Mouse (Mus musculus): Measurements from ENCODE around the gene Zfp729b.
A peak's percentile ranks its signal among the peaks of the same experiment; 100 is the strongest.

Gene Zfp729b

GRCm38 (mm10) chr13:67609066-67609876 lies at the start of gene Zfp729b:
Gene Zfp729b, minus strand, starts transcription at chr13:67609707.
- DNase-seq (ENCODE audit: low read depth, low spot score): peak; percentile 86

GRCm38 (mm10) chr13:67652496-67652895 lies 43.0 kb upstream of the Zfp729b start:
- DNase-seq (ENCODE audit: low read depth, low spot score): no peak

GRCm38 (mm10) chr13:67637294-67638007 lies 27.9 kb upstream of the Zfp729b start, which contains the start of the genes Gm49345 and Zfp729a:
Gene Gm49345, minus strand, starts transcription at chr13:67637769.
Gene Zfp729a, minus strand, starts transcription at chr13:67637791.
- DNase-seq (ENCODE audit: low read depth, low spot score): peak; percentile 92

- DNase-seq (ENCODE audit: low read depth, low spot score): no peak
Measured at GRCm38 (mm10) chr13:67610108-67610507, 601 bp upstream of the Zfp729b start.

- DNase-seq (ENCODE audit: low read depth, low spot score): no peak
Measured at GRCm38 (mm10) chr13:67572591-67573189, 36.8 kb downstream of the Zfp729b start.

- no peak for DNase-seq (ENCODE audit: low read depth, low spot score)
Measured at GRCm38 (mm10) chr13:67553730-67554129, 55.8 kb downstream of the Zfp729b start, which contains the start of gene Zfp748. Gene Zfp748, minus strand, starts transcription at chr13:67553830.

- DNase-seq (ENCODE audit: low read depth, low spot score): peak; percentile 89
Measured at GRCm38 (mm10) chr13:67552505-67553346, 56.8 kb downstream of the Zfp729b start.

- DNase-seq (ENCODE audit: low read depth, low spot score): no peak
Measured at GRCm38 (mm10) chr13:67545941-67546340, 63.6 kb downstream of the Zfp729b start.

Measured in forelimb bud, embryonic 11.5 days (tissue).